Mouse (Mus musculus) heart, postnatal 4 days (tissue): Measurements from ENCODE around the gene Ccser2. TPM values are rescaled to one million over a fixed set of nuclear protein-coding genes. Genes with fewer than 3 reads are reported as not detected.
A peak's percentile ranks its signal among the peaks of the same experiment; 100 is the strongest.
"Not testable (repeated sequence)": the region's sequence is repeated elsewhere in the genome, so short reads cannot be mapped to it uniquely, and the experiment has no call there.

Experiments
- DNase-seq: peaks from one replicate; pipeline ENCODE4 v3.0.0; 2021
- total RNA-seq, 2 experiments: library from RNA; stranded (reverse); gene quantifications; 2 replicates each; pipeline ENCODE4 v1.2.3; 2021

Gene Ccser2
- total RNA-seq: 10 to 100 TPM; 95.0 to 96.6 TPM

- peak; percentile 99 for DNase-seq
These were observed at the start of gene Ccser2 for GRCm38 (mm10) chr14:36968628-36969147. Gene Ccser2 (minus strand): TSS chr14:36968777.

DNA sequence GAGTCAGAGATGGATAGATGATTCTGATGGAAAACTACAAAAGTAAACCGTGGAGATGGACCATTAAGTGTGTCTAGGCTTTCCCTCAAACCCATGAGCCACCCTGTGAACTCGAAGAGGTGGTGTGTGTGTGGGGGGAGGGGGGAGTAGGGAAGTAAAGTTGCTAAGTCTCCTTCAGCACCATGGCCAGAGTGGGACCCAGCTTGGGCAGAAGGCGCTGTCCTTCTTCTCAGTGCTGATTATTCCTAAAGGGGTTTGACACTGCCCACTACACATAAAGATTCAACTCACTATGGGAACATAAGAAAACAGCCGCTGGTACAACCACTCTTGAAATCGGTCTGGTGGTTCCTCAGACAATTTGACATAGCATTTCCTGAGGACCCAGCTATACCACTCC, 47.3 kb upstream of the Ccser2 start:
- peak; percentile 47 for DNase-seq

GRCm38 (mm10) chr14:37013644-37014043, 45.1 kb upstream of the Ccser2 start:
- DNase-seq: no peak

- DNase-seq: no peak
These were observed 41.1 kb upstream of the Ccser2 start for GRCm38 (mm10) chr14:37009686-37010085.

DNA sequence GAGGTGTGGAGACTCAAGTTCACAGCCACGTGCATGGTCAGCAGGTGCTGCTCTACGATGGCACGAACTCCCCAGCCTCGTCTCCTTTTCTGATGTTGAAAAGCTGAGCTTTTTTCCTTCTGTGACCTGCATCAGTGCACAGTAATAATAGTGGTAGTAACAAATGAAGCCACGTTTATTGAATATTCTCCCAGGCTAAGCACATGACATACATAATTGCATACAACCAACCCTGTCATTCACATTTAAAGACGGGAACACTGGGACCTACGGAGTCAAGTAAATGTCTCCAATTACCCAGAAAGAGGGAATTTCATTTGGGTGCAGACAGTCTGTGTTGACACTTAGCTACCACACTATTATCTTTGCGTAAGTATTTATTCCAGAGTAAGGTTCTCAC, 37.9 kb upstream of the Ccser2 start:
- DNase-seq: no peak

GRCm38 (mm10) chr14:37005865-37006264, 37.3 kb upstream of the Ccser2 start:
- no peak for DNase-seq

GRCm38 (mm10) chr14:37003431-37004095, 35.0 kb upstream of the Ccser2 start:
- no peak for DNase-seq

GRCm38 (mm10) chr14:37002852-37003251, 34.3 kb upstream of the Ccser2 start:
- DNase-seq: no peak

GRCm38 (mm10) chr14:37000780-37001179, 32.2 kb upstream of the Ccser2 start:
- not testable (repeated sequence) for DNase-seq

- no peak for DNase-seq
These were observed 21.2 kb upstream of the Ccser2 start for GRCm38 (mm10) chr14:36989784-36990183.

DNA sequence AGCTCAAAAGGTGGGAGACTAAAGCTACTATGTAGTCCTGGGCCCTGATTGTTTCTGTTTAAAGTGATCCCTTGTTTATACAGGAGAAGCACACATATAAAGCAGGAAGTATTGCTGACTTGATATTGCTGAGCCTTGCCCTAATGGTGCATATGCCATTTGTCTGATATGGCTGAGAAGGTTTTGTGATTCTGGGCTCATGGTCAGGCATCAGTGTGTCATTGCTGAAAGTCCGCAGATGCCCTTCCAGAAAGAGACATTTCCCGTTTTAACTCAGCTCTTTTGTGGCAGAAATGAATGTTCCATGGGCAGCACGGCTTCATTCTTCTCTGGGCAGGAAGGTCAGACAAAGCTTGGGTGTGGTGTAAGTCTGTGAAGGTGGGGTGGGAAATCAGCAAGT, 17.1 kb upstream of the Ccser2 start:
- peak; percentile 20 for DNase-seq

- DNase-seq: no peak
These were observed 6.4 kb upstream of the Ccser2 start for GRCm38 (mm10) chr14:36975019-36975418.

- DNase-seq: no peak
These were observed 2.6 kb upstream of the Ccser2 start for GRCm38 (mm10) chr14:36971211-36971610.

- no peak for DNase-seq
These were observed 1.4 kb upstream of the Ccser2 start for GRCm38 (mm10) chr14:36969861-36970420.

DNA sequence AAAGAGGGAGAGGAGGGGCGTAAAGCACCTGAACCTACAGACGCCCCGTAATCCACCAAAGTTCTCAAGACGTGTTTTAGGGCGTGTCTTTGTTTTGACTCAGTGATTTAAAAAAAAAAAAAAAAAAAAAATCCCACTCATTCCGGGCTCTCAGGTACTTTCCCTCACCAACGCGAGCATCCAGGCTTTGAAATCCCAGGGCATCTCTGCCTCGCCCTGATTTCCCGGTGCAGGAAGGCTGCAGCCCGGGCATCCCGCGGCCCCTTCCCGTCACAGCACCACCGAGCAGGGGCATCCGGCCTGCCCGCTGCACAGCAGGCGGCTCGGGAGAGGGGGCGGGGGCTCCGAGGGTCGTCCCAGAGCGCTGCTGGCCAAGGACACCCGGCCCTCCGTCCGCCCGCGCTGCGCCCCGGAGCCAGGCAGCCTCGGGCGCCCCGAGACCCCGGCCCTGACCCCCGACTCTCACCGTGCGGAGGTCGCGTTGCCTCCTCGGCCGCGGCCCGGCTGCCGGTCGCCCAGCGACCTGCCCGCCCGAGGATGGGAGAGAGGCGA, 425 bp downstream of the Ccser2 start:
- DNase-seq: peak; percentile 58

DNA sequence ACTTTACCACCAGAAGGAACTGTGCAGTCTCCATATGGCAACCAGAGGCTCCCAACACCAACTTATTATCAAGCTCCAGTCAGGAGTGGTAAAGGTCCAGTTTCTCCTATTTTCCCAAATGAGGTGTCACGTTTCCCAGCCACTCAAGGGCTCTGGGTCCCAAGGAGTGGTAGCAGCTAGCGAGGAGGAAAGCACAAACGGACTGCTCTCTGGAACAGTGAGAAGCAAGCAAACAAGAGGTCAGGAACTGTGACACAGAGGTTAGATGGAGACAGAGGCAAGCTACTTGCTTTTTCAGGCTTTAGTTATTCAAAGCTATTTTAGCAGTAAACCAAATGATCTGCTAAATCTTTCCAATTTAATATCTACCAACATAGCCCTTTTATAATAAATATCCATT, 3.2 kb downstream of the Ccser2 start:
- DNase-seq: no peak

- no peak for DNase-seq
These were observed 6.1 kb downstream of the Ccser2 start for GRCm38 (mm10) chr14:36962477-36962876.

GRCm38 (mm10) chr14:36957719-36958118, 10.9 kb downstream of the Ccser2 start:
- no peak for DNase-seq

- DNase-seq: no peak
These were observed 11.3 kb downstream of the Ccser2 start for GRCm38 (mm10) chr14:36957261-36957660.

- DNase-seq: no peak
These were observed 11.9 kb downstream of the Ccser2 start for GRCm38 (mm10) chr14:36956717-36957116.

DNA sequence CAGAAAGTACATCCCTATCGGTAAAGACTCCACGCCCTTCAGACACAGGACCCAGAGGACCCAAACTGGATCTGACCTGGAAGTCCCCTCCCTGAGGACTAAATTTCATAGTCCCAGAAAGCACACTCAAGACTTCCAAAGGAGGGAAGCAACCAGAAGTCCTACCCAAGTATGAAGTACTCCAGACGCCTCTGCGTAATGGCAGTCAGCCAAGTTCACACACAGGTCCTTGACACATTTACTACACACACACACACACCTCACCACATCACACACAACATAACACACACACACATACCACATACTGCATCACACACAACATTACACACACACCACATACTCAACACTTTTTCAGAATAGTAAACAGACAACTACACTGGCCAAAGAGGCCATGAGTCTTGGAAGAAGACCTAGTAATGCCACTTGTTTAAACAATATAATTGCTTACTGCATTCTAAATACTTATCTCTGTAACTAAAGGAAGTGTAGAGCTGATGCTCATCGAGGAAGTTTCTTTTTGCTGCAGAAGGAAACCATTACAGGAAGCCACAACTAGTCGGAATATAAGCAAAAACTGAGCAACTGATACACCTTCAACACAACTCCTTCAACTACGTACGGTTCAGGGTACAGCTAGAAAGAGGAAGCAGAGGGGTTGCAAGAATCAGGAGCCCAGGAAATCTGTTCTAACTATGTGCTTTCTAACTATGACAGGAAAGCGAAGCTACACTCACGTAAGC, 15.7 kb downstream of the Ccser2 start:
- DNase-seq: no peak

GRCm38 (mm10) chr14:36952142-36952541, 16.4 kb downstream of the Ccser2 start:
- DNase-seq: peak; percentile 26

DNA sequence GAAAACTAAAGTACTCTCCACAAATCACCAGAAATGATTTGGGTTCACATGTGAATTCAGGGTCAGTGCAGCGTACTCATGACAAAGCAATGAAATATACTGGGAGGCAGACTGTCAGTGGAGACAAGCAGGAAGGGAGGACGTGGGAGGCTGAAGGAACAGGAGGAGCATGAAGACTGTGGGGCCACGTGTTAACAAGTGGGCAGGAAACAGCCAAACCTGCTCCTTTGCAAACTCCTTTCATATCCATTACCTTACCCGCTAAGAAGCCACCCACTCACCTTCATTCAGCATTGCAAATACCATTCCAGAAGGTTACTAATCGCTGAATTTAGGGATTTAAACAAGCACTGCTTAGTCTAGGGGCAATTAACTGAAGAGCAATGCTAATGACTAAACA, 25.9 kb downstream of the Ccser2 start:
- no peak for DNase-seq
